Mouse (Mus musculus) neural tube, embryonic 11.5 days (tissue): ENCODE results near the gene Ncapg2. TPM values are rescaled to one million over a fixed set of nuclear protein-coding genes. Genes with fewer than 3 reads are reported as not detected.

ENCODE experiments used
- ATAC-seq: fragments of 200-750 bp; cut with Nextera tagmentation; 2 replicates; pipeline ENCODE4 v1.8.0; 2017; ENCODE audit warnings: moderate number of reproducible peaks, mild to moderate bottlenecking, moderate TSS enrichment, moderate library complexity; ENCODE audit not compliant: insufficient read depth, low FRiP score, low TSS enrichment
- DNase-seq: peaks from one replicate; pipeline ENCODE4 v3.0.0-alpha.2; 2015; ENCODE audit warnings: low spot score
- H3K27ac ChIP-seq: fragments of 300-500 bp; sonication (generic); 2 replicates; pipeline ENCODE4 v1.5.1; 2014; ENCODE audit warnings: low read depth, mild to moderate bottlenecking, low read length
- H3K27me3 ChIP-seq: fragments of 300-500 bp; sonication (generic); 2 replicates; pipeline ENCODE4 v1.6.1; 2014; ENCODE audit warnings: mild to moderate bottlenecking, low read length, mixed read lengths; ENCODE audit not compliant: control insufficient read depth, insufficient read depth
- H3K36me3 ChIP-seq: fragments of 300-500 bp; sonication (generic); 2 replicates; pipeline ENCODE4 v1.6.1; 2014; ENCODE audit warnings: mild to moderate bottlenecking, low read length, moderate library complexity, mixed read lengths; ENCODE audit not compliant: control insufficient read depth, insufficient read depth
- H3K4me1 ChIP-seq: fragments of 300-500 bp; sonication (generic); 2 replicates; pipeline ENCODE4 v1.6.1; 2014; ENCODE audit warnings: low read length, mixed read lengths; ENCODE audit not compliant: control insufficient read depth, insufficient read depth
- H3K4me2 ChIP-seq: fragments of 300-500 bp; sonication (generic); 2 replicates; pipeline ENCODE4 v1.6.1; 2014; ENCODE audit warnings: low read depth, mild to moderate bottlenecking, moderate library complexity
- H3K4me3 ChIP-seq: fragments of 300-500 bp; sonication (generic); 2 replicates; pipeline ENCODE4 v1.5.1; 2014; ENCODE audit warnings: low read depth, low read length
- H3K9ac ChIP-seq: fragments of 300-500 bp; sonication (generic); 2 replicates; pipeline ENCODE4 v1.6.1; 2014; ENCODE audit warnings: mild to moderate bottlenecking, low read length
- H3K9me3 ChIP-seq: fragments of 300-500 bp; sonication (generic); 2 replicates; pipeline ENCODE4 v1.6.1; 2016; ENCODE audit warnings: low read length; ENCODE audit not compliant: control insufficient read depth
- WGBS: fragments of 180-500 bp; shearing (Covaris S2); extraction: QIAGEN DNeasy Blood & Tissue Kit; methylation state at CpG from one replicate; pipeline ENCODE4 v1.1.7; 2014; 5-methylcytosine and 5-hydroxymethylcytosine counted together
- polyA plus RNA-seq: library from polyadenylated mRNA; unstranded; fragments of >200 nt; fragmentation: Nextera tagmentation; extraction: Ambion mirVana; gene quantifications from 2 replicates; pipeline ENCODE4 v1.2.1, GENCODE M21; 2014

The Ncapg2 gene
- polyA plus RNA-seq, 1 experiment from 2014 or later, result 38.0 TPM

- ATAC-seq, result no peak
- Histone ChIP-seq H3K9ac (no peak overlapping the region), H3K36me3 (peaks cover 3% of the 10 kb centered on the region), H3K4me3 (no peak overlapping the region), H3K4me2 (no peak overlapping the region), H3K27ac (no peak overlapping the region), H3K4me1 (no peaks in the 10 kb centered on the region), H3K9me3 (no peaks in the 10 kb centered on the region), H3K27me3 (no peaks in the 10 kb centered on the region)
- no peak for DNase-seq
- 92% methylated on average over 2 of the region's 2 CpGs for WGBS
Measured at GRCm38 (mm10) chr12:116425392-116425791, 20.2 kb downstream of the Ncapg2 start.

- Histone ChIP-seq H3K27ac (no peak overlapping the region), H3K9me3 (no peaks in the 10 kb centered on the region), H3K36me3 (peaks cover 8% of the 10 kb centered on the region), H3K4me3 (no peak overlapping the region), H3K4me1 (no peaks in the 10 kb centered on the region), H3K27me3 (no peaks in the 10 kb centered on the region), H3K4me2 (no peak overlapping the region), H3K9ac (no peak overlapping the region)
- 98% methylated on average over 2 of the region's 2 CpGs for WGBS
- ATAC-seq (no peak), DNase-seq (no peak)
Measured at GRCm38 (mm10) chr12:116433742-116434141, 28.5 kb downstream of the Ncapg2 start.

- H3K4me3 ChIP-seq, result no peak overlapping the region
- ATAC-seq, result no peak
- H3K27me3 ChIP-seq, result no peaks in the 10 kb centered on the region
- H3K27ac ChIP-seq, result no peak overlapping the region
- WGBS, result 92% methylated on average over 2 of the region's 2 CpGs
- H3K9ac ChIP-seq, result no peak overlapping the region
- H3K36me3 ChIP-seq, result peaks cover 12% of the 10 kb centered on the region
- H3K4me1 ChIP-seq, result no peaks in the 10 kb centered on the region
- no peaks in the 10 kb centered on the region for H3K9me3 ChIP-seq
- no peak for DNase-seq
- no peak overlapping the region for H3K4me2 ChIP-seq
Measured at GRCm38 (mm10) chr12:116435232-116435631, 30.0 kb downstream of the Ncapg2 start.

- no peaks in the 10 kb centered on the region for H3K4me1 ChIP-seq
- WGBS, result 97% methylated on average over 3 of the region's 3 CpGs
- no peak overlapping the region for H3K27ac ChIP-seq
- DNase-seq (no peak), ATAC-seq (no peak)
- H3K9ac ChIP-seq, result no peak overlapping the region
- H3K36me3 ChIP-seq, result peaks cover 9% of the 10 kb centered on the region; the same call in 1 of the 2 replicates
- no peak overlapping the region for H3K4me3 ChIP-seq
- H3K9me3 ChIP-seq, result no peaks in the 10 kb centered on the region
- H3K27me3 ChIP-seq, result no peaks in the 10 kb centered on the region
- no peak overlapping the region for H3K4me2 ChIP-seq
Measured at GRCm38 (mm10) chr12:116436125-116436524, 30.9 kb downstream of the Ncapg2 start.

GRCm38 (mm10) chr12:116438591-116438990 lies 33.4 kb downstream of the Ncapg2 start:
- H3K9me3 ChIP-seq, result no peaks in the 10 kb centered on the region
- H3K36me3 ChIP-seq, result peaks cover 9% of the 10 kb centered on the region; the same call in 1 of the 2 replicates
- 89% methylated on average over 5 of the region's 5 CpGs for WGBS
- DNase-seq (no peak), ATAC-seq (no peak)
- H3K4me1 ChIP-seq, result no peaks in the 10 kb centered on the region
- H3K9ac ChIP-seq, result no peak overlapping the region
- H3K27ac ChIP-seq, result no peak overlapping the region
- no peaks in the 10 kb centered on the region for H3K27me3 ChIP-seq
- H3K4me3 ChIP-seq, result no peak overlapping the region
- H3K4me2 ChIP-seq, result no peak overlapping the region

- H3K4me1 ChIP-seq, result no peaks in the 10 kb centered on the region
- H3K9me3 ChIP-seq, result no peaks in the 10 kb centered on the region
- 94% methylated on average over 3 of the region's 3 CpGs for WGBS
- DNase-seq (no peak), ATAC-seq (no peak)
- no peak overlapping the region for H3K4me2 ChIP-seq
- H3K27me3 ChIP-seq, result no peaks in the 10 kb centered on the region
- H3K27ac ChIP-seq, result no peak overlapping the region
- peaks cover 9% of the 10 kb centered on the region; the same call in 1 of the 2 replicates for H3K36me3 ChIP-seq
- no peak overlapping the region for H3K4me3 ChIP-seq
- H3K9ac ChIP-seq, result no peak overlapping the region
Measured at GRCm38 (mm10) chr12:116442184-116442583, 37.0 kb downstream of the Ncapg2 start.

- Histone ChIP-seq H3K9me3 (no peaks in the 10 kb centered on the region), H3K27me3 (no peaks in the 10 kb centered on the region), H3K4me2 (no peak overlapping the region), H3K4me3 (no peak overlapping the region), H3K36me3 (0 out of 2 replicates have a peak, but pooled peaks cover 3% of the 10 kb centered on the region), H3K4me1 (no peaks in the 10 kb centered on the region), H3K9ac (no peak overlapping the region), H3K27ac (no peak overlapping the region)
- ATAC-seq (no peak), DNase-seq (no peak)
- 97% methylated on average over 2 of the region's 2 CpGs for WGBS
Measured at GRCm38 (mm10) chr12:116449536-116449935, 44.3 kb downstream of the Ncapg2 start.

- Histone ChIP-seq H3K9ac (no peak overlapping the region), H3K4me3 (no peak overlapping the region)
- 95% methylated on average over 6 of the region's 6 CpGs for WGBS
Measured at GRCm38 (mm10) chr12:116460379-116461065, 55.3 kb downstream of the Ncapg2 start.

GRCm38 (mm10) chr12:116467030-116467429 lies 61.8 kb downstream of the Ncapg2 start:
- H3K9me3 ChIP-seq, result no peaks in the 10 kb centered on the region
- H3K4me3 ChIP-seq, result no peak overlapping the region
- no peak for DNase-seq
- 91% methylated on average over 5 of the region's 5 CpGs for WGBS
- no peaks in the 10 kb centered on the region for H3K27me3 ChIP-seq
- H3K4me2 ChIP-seq, result no peak overlapping the region
- ATAC-seq, result no peak
- no peak overlapping the region for H3K27ac ChIP-seq
- H3K9ac ChIP-seq, result no peak overlapping the region
- no peaks in the 10 kb centered on the region for H3K4me1 ChIP-seq
- no peaks in the 10 kb centered on the region for H3K36me3 ChIP-seq

More at GRCm38 (mm10) chr12:116460379-116461065, 55.3 kb downstream of the Ncapg2 start:
- Histone ChIP-seq H3K4me1 (no peaks in the 10 kb centered on the region), H3K9me3 (no peaks in the 10 kb centered on the region), H3K4me2 (no peak overlapping the region), H3K27ac (no peak overlapping the region), H3K27me3 (no peaks in the 10 kb centered on the region), H3K36me3 (peaks cover 3% of the 10 kb centered on the region; the same call in 1 of the 2 replicates)
- ATAC-seq, result no peak
- no peak for DNase-seq
